Mouse (Mus musculus) CH12F3 (cell line): ENCODE measurements around the gene Enpp4.

Experiments used
- in situ Hi-C: fragments of 300-500 bp; cut with MboI; formaldehyde crosslinking; loops from 2 replicates; pipeline ENCODE4 v1.14.3; 2020; ENCODE audit warnings: low sequenced_read_pairs

Enpp4 gene

DNA sequence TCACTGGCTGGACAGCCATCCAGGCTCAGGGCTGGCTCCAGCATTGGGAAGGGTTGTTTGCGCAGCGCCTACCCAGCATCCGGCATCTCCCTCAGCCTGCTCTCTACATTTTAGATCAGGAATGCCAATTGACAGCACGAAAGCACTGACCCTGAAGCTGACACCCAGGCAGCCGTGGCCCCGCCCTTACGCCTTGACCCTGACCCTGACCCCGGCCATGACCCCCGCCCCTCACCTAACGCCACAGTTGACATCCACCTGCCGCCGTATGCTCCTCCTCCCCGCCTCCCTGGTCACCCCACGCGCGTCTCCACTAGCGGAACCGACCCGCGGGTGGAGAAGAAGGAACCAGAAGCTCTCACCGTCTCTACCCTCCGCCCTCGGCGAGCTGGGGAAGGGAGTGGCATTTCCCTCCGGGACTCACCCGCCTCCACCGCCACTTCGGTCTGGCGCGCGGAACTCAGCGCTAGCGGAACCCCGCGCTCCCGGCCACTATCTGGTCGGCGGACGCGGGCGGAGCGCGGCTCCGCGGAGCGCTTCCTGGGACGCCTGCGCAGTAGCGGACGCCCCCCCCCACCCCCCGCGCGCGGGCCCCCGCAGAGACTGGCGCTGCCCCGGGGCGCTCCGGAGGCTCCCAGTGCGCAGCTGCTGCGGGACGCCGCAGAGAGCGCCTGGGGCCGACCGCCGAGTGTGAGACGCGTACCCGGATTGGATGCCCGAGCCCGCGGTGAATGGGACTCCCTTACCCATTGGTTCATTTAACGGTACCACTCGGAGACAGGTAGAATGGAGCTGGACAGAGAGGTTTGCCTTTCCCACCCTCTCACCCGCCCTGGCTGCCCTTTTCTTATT is at the start of gene Enpp4:
Gene Enpp4 (minus strand): TSS at position 523 of the 852 bp plus-strand sequence.
- in situ Hi-C loops, result no loop called here

DNA sequence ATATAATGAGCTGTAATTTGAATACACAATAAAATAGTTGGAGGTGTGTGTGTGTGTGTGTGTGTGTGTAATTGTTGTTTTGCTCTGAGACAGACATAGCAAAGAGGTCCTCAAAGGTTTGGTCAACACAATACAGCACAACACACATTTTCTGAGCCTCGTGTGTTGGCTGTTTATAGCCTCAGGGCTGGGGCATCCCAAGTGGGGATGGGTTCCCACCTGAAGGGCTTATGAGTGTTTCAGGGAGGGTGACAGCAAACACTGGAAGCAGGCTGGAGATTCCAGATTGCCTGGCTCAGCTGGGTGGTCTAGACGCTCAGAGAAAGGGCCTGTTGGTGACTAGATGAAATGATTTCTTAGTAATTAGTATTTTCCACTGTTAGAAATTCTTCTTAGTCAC is 49.6 kb upstream of the Enpp4 start:
- in situ Hi-C loops, result no loop called here

DNA sequence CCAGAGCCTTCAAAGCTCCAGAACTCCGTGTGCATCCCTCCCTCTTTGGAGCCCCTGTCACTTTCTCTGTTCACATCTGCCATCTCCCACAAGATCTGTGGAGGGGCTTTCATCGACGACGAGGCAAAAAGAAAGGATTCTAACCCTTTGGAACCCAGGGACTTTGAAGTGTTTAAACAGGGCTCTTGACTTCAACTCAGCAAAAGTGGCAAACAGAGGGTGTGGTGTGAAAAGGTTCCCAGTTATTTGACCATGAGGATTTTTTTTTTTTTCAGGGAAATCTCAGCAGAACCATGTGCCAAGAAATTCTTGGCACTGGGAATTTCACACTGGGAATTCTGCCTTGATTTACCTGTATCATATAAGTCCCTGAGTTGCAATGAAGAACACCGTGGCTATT is 48.3 kb upstream of the Enpp4 start:
- in situ Hi-C loops, result no loop called here

DNA sequence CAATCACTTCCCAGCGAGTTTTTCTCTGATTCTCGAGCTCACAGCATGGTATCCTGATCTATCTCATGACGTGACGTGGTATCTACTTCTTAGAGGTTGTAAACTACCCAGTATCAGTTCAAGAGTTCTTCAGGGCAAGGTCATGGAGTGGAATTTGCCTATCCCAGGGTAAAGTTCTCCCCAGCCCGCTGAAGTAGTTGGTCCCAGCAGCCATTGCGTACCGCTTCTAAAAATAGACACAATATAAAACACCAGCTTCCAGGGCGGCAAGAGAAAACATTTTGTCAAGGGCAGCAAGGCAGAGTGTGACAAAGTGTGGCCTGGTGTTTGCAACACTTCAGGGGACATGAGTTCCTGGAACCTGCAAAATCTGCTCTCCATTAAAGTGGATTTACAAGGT is 46.3 kb upstream of the Enpp4 start:
- in situ Hi-C loops, result no loop called here

DNA sequence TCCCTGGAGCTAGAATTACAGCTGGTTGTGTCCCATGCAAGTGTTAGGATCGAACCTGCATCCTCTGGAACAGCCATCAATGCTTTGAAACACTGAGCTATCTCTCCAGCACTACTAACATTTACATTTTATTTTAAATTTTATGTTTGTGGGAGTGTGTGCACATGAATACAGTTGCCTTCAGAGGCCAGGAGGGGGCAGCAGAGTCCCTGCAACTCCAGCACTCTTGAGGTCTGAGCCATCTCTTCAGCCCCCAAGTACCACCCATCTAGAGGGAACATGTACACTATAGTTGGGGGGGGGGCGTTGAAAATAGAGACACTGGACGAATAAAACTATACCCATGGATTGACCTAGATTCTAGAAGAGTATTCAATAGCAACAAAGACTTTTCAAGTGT is 45.5 kb upstream of the Enpp4 start:
- in situ Hi-C loops, result no loop called here

DNA sequence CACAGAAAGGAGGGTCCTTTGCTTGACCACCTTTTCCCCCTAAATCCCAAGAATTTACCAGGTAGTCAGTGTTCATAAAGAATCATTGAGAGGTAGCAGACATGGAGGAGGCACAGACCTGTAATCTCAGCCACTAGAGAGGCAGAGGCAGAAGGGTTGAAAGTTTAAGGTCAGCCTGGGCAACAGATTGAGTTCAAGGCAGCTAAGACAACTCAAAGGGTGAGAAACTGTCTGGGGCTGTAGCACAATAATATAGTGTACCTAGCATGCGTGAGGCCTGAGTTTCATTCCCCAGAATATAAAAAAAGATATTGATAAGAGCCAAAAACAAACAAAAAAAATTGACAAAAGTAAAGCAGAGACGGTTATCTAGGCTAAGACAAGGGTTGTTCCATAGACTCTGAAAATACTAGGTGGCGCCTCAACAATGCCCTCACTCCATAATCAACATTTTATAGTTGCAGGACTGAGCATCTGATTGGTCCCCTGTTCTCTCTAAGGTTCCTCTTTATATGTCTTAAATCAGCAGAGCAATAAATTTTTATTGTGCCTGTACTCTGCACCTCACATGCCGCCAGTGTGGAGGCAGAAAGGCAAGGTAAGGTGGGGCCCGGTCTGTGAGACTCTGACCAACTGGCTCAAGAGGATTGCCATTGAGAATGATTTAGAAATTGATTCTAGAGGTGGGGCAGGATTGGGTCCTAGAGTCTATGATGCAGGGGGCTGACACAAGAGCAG is 42.7 kb upstream of the Enpp4 start:
- in situ Hi-C loops, result no loop called here

DNA sequence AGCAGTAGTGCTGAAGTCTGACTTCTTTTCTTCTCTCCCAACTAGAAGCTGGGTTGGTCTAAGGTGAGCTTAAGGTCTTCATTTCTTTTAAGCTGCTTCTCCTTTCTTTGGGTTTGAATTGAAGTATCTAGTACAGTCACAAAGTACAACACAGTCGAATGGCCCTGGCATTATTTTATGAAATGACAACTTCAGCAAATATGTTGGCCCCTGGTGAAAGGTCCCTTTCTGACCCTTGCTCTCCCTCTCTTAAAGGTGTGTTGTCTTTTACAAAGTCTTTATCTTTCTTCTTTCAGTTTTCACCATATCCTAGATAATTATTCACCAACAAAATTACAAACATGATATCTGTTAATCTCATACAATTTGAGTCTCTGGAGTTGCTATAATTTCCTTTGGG is 40.2 kb upstream of the Enpp4 start:
- in situ Hi-C loops, result no loop called here

DNA sequence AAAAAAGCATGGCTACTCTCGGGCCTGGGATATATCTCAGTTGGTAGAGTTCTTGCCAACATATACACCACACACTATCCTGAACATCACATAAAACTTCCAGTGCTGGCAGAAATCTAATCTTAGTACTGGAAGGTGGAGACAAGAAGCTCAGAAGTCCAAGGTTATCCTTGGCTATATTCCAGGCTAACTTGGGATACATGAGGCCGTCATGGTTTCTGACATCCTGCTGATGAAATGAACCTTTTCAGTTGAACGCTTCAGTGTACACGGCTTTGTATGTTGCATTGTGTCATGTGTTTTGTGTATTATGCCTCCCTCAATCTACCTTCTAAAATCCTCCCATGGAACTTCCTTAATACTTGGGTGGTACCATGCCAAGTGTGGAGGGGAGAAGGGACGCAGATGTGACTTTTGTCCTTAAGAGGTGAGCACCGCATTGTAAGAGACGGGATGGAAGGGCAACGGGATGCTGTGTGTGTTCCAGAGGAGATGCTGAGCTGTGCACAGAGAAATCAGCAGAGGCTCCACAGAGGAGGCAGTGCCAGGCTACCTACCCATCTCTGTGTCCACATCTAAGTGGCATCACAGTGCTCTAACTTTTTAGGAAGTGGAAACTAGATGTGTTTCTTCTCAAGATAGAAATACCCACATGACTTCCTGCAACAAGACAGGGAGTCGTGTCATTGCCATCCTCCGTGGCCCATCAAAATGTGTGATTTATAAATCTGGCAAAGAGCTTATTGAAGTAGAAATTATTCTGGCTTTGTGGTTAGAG is 31.4 kb upstream of the Enpp4 start:
- in situ Hi-C loops, result no loop called here

DNA sequence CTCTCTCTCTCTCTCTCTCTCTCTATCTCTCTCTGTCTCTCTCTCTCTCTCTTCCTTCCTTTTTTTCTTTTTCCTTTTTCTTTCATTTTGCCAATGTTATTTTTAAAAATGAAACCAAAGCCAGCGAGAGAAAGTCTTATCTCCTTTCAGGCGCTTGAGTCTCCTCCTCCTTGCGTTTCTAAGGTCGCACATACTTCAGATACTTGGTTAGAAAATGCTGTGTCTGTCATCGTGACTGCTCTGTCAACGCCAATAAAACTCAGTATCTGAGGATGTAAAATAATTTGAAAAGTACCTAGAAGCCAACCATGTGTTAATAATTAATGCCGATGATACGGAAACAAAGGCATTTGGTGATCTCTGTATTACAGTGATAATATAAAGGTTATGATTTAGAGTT is 30.4 kb upstream of the Enpp4 start:
- in situ Hi-C loops, result no loop called here

DNA sequence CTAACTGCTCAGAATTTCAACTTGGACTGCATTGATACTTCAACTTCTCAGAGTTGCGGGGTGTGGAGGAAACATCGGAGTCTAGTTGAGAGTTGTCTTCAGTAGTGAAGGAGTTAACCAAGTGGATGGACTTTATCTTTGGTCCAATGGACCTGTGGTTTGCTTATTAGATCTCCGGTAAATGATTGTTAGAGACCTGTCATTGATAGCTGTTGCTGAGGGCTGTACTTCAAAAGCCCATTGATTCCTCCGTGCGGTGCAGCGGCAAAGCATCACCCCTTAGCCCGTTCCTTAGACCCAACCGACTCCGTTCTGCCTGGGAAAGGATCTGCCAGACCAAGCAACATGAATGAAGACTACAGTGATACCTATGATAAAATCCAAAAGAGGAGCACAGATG is 28.9 kb upstream of the Enpp4 start:
- in situ Hi-C loops, result no loop called here

DNA sequence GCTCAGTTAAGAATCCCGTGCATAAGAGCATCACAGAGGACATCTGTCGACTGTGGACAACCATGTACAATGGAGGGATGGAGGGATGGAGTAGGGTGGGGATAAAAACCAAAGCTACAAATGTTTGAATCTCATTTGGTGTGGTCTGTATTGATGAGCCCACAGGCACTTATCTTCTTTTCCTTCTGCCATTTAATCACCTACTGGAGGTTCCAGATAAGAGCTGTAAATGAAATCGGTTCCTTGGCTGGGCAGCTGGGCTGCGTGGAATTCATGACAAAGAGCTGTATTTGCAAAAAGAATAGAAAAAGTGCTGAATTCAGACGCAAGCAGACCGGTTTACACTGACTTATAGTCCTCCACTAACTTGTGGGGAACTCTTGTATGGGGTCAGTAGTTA is 28.5 kb upstream of the Enpp4 start:
- in situ Hi-C loops, result no loop called here

DNA sequence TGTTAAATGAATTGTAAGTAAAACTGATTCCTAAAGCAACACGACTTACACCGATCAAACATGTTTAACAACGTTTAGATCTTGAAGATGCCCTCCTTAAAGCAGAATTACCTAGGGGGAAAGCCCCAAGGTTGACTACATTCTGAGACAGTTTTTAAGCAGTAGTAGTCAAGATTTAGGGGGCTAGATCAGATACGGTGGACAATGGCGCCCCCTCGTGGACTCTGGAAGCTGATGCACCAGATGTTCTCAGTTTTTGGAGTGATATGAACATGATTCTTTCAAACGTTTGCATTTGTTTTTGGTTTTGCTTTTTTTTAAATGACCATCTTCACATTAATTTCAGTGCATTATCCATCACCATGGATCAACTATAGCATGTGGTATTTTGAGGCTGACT is 24.8 kb upstream of the Enpp4 start:
- in situ Hi-C loops, result no loop called here

DNA sequence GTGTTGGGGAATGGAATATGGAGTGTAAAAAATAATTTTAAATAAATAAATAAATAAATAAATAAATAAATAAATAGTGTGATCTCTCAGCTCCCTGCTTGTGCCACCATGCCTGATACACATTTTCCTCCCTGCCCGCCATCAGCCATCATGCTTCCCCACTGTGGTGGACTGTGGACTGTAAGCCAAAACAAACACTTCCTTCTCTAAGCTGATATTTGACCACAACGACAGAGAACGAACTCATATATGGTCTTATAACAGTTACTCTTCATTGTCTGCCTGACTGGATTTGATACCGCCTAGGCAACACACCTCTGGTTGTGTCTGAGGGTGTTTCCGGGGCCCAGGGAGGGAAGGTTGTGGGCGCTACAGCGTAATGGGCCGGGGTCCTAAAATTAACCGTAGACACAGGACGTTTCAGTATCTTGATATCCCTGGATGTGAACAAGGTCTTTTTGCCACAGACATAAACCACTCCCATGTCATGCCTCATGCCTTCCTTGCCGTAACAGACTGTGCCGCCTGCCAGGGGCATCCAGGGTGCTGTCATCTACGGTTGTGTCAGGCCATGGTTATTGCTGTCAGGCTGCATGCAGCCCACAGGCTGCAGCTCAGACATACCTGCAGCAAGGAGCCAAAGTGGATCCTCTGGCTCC is 23.6 kb upstream of the Enpp4 start:
- in situ Hi-C loops, result no loop called here

DNA sequence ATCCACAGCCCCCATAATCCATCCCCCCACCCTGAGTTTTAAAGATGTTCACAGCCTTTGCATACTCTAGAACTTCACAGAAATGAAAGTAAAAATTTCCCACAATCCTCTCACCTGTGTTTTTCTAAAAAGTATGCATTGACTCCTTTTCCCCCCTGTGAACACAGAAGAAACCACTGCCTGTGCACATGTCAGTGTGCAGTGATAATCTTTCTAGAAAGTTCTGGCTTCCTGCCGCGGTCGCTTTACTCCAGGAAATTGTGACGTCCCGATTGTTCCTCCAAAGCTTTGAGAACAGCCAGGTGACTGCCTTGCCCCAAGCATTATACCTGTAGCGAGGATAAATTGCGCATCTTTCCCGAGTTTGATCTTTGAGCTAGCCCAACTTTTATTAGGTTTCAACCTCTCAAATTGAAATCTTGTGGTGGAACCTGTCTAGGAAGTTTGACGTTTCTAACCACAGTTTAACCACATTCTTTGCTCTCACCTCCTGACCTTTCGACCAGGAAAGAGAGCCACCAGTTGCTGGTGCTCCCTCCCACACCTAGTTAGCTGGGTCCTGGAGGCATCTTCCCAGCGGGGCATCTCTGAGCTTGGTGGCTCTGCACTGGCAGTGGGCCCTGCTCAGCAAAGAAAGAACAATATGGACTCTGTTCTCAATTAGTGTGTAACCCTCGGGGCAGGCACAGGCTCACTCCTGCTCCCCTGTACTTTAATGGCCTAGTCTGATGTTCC is 15.9 kb upstream of the Enpp4 start:
- in situ Hi-C loops, result no loop called here

DNA sequence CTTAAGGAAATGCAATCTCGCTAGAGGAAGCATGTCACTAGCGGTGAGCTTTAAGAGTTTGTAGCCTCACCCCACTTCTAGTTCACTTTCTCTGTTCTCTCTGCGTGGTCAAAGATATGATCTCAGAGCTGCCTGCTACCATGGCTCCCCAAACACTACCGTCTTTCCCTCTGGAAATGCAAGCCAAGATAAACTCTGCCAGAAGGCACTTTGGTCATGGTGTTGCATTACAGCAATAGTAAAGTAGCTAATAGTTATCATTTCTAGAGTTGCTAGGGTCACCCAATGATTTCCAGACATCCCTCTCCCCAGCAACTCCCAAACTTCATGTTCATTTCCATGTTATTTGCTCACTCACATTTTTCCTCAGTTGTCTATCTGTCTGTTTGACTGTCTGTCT is 12.6 kb upstream of the Enpp4 start:
- in situ Hi-C loops, result no loop called here

DNA sequence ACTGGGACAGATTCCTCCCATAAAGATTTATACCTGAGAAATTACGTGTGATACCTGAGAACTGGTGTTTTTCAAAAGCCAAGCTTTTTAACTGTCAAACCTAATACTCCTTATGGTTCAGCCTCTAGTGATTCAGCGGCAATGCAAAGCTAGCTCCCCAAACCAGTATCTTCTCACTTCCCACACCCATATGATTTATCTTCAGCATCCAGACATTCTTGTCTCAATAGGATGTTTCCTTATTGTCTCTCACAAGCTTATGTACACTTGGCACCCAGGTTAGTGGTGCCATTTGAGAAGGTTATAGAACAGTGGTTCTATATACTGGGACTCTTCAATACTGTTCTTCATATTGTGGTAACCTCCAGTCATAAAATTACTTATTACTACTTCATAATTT is 12.1 kb upstream of the Enpp4 start:
- in situ Hi-C loops, result no loop called here

DNA sequence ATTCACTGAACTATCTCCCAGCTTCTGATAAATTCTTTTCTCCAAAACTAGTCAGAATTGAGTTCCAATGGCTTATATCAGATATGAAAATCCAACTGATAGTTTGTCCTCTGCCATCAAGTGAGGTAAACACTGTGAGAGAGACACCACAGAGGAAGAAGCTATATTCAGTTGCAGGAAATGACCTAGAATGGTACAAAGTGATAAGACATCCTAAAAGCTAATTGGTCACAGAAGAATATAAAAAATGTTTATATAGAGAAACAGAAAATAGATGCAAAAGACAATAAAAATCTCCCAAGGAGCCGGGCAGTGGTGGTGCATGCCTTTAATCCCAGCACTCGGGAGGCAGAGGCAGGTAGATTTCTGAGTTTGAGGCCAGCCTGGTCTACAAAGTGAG is 11.0 kb upstream of the Enpp4 start:
- in situ Hi-C loops, result no loop called here

DNA sequence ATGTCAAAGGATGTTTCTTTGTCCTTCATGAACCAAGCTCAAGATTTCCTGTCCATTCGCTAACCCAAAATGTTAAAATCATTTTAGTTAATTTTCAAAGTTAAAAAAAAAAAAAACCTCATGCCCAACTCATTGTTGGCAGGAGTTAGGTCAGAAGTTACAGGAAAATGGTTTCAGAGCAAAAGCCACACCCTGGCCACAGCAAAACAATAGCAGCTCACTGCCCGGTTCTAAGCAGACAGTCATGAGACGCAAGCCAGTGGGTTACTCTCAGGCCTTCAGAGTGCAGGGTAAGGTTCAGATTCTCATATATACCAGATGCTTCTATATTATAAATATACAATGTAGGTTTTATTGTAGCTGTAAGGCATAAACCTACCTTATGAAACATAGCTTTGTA is 2.7 kb upstream of the Enpp4 start:
- in situ Hi-C loops, result no loop called here

DNA sequence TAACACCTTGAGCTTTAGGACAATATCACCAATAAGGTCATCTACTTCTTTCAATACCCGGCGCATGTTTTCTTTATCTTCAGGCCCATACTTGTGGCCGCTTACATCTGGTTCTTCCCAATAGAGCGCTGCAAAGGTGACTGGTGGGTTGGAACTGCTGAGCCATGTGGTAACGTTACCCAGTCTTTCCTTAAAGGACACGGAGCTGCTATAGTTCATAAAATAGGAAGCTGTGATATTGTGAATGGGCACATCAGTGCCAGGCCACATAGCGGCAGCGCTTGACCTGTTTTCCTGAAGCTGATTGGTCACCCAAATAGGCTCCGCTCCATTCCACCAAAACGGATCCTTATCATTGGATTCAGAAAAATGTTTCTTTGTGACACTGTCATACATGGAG is 3.6 kb downstream of the Enpp4 start:
- in situ Hi-C loops, result no loop called here

DNA sequence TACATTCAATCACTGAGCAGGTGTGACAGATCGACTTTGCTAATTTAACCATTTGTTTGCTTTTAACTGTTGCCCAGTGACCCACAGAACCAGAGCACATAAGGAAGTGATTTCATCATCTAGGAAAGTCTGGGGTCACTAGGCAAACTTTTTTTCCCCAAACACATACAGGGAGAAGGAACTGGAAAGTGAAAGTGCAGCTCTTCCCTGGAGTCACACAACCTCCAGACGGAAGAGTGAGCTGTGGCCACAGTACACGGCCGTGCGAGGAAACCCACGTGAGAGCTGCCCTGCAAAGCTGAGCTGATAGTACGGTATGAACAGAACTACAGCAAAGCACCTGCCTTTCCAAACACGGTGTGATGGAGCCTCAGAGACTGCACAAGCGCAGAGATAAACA is 4.7 kb downstream of the Enpp4 start:
- in situ Hi-C loops, result no loop called here

DNA sequence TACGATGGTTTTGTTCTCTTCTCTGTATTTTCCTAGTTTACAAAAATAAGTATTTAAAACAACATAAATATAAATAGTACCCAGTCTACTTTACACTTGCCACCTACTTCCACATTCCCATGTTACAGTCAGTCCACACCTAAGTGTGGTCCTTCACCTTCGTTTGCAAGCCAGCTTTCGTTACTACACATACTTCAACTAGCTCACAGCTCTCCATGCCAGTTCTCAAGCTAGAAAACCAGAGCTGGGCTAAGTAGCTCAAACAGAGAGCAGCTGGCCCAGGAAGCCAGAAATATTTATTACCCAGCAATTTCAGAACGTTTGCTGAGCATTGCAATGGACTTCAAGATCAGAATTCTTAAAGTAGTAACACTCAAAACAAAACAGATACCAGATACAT is 5.1 kb downstream of the Enpp4 start:
- in situ Hi-C loops, result no loop called here
